ENCODE assay signal across 9 mouse cellular contexts in genomic region chr7:18925162-18925938, GRCm38 (mm10). TPM values are rescaled to one million over a fixed set of nuclear protein-coding genes. Genes with fewer than 3 reads are reported as not detected.
DNase-seq lines count a peak whose midpoint lies in the region; ATAC-seq lines count a peak whose summit lies in the region.
"Had no signal": no experiment of that assay in that cellular context is flagged by ENCODE, and none has a peak within 500 bp of the region (broad histone marks: within the 10 kb centered on the region; RNA-seq: fewer than 3 reads in every experiment).

Gene Nova2 (plus strand): TSS chr7:18925888.

- ATAC-seq in forebrain, embryonic 15.5 days (replicated peaks) = peak; percentile 82
- peak; percentile 68 for ATAC-seq in liver, embryonic 15.5 days (ENCODE audit: insufficient read depth)
- ATAC-seq in neural tube, embryonic 11.5 days (ENCODE audit: insufficient read depth, low FRiP score, low TSS enrichment) = peak; percentile 86
- peak; percentile 79 for ATAC-seq in stomach, embryonic 15.5 days (ENCODE audit: insufficient read depth, low FRiP score, low read depth)

- H3K27ac ChIP-seq in forebrain, embryonic 15.5 days (replicated peaks) = peak within 1 kb of the TSS; percentile 94
- no peak within 1 kb of the TSS for H3K27ac ChIP-seq in liver, embryonic 15.5 days (replicated peaks)
- H3K27ac ChIP-seq in neural tube, embryonic 11.5 days (ENCODE audit: low read depth, low read length) = peak within 1 kb of the TSS; percentile 88
- H3K27ac ChIP-seq in stomach, embryonic 15.5 days = no peak within 1 kb of the TSS

- no peaks in the 10 kb centered on the region for H3K9me3 ChIP-seq in forebrain, embryonic 15.5 days
- H3K9me3 ChIP-seq in liver, embryonic 15.5 days (replicated peaks) = no peaks in the 10 kb centered on the region
- H3K9me3 ChIP-seq in neural tube, embryonic 11.5 days (ENCODE audit: control insufficient read depth, low read length) = no peaks in the 10 kb centered on the region
- H3K9me3 ChIP-seq in stomach, embryonic 15.5 days = no peaks in the 10 kb centered on the region

- H3K9ac ChIP-seq in forebrain, embryonic 15.5 days (replicated peaks) = peak within 1 kb of the TSS; percentile 99
- H3K9ac ChIP-seq in liver, embryonic 15.5 days = no peak within 1 kb of the TSS
- peak within 1 kb of the TSS; percentile 96 for H3K9ac ChIP-seq in neural tube, embryonic 11.5 days (ENCODE audit: low read length)
- H3K9ac ChIP-seq in stomach, embryonic 15.5 days = 0 out of 2 replicates have a peak within 1 kb of the TSS, but pooled peaks have one; percentile 22

- peak; percentile 98 for DNase-seq in ES-CJ7 (ENCODE audit: low read depth, low spot score)
- DNase-seq in cerebellum, adult 11 months = peak; percentile 97
- DNase-seq in heart, postnatal 14 days = peak; percentile 87
- DNase-seq in kidney, postnatal 4 days = peak; percentile 89 to 94
- peak; percentile 96 for DNase-seq in neural tube, embryonic 11.5 days (ENCODE audit: low spot score)

- H3K36me3 ChIP-seq in forebrain, embryonic 15.5 days = no peaks in the 10 kb centered on the region
- H3K36me3 ChIP-seq in liver, embryonic 15.5 days (replicated peaks) = no peaks in the 10 kb centered on the region
- H3K36me3 ChIP-seq in neural tube, embryonic 11.5 days (ENCODE audit: control insufficient read depth, insufficient read depth, low read length) = no peaks in the 10 kb centered on the region
- no peaks in the 10 kb centered on the region for H3K36me3 ChIP-seq in stomach, embryonic 15.5 days

- intact Hi-C loops in heart, postnatal 14 days (cut with DNase I) = no loop called here

- peak within 1 kb of the TSS; percentile 96 for H3K4me3 ChIP-seq in forebrain, embryonic 15.5 days
- H3K4me3 ChIP-seq in liver, embryonic 15.5 days (replicated peaks) = peak within 1 kb of the TSS; percentile 38
- H3K4me3 ChIP-seq in neural tube, embryonic 11.5 days (ENCODE audit: low read depth, low read length) = peak within 1 kb of the TSS; percentile 95
- H3K4me3 ChIP-seq in stomach, embryonic 15.5 days (replicated peaks) = peak within 1 kb of the TSS; percentile 51
- H3K4me3 ChIP-seq: erythroblast, embryonic 14.5 days had no signal

- H3K4me2 ChIP-seq in forebrain, embryonic 15.5 days (replicated peaks) = peak within 1 kb of the TSS; percentile 66
- H3K4me2 ChIP-seq in liver, embryonic 15.5 days = peak within 1 kb of the TSS; percentile 48
- H3K4me2 ChIP-seq in neural tube, embryonic 11.5 days (ENCODE audit: low read depth) = peak within 1 kb of the TSS; percentile 72
- peak within 1 kb of the TSS; percentile 94 for H3K4me2 ChIP-seq in stomach, embryonic 15.5 days

- no peaks in the 10 kb centered on the region for H3K27me3 ChIP-seq in forebrain, embryonic 15.5 days
- peaks cover 88% of the 10 kb centered on the region for H3K27me3 ChIP-seq in liver, embryonic 15.5 days
- no peaks in the 10 kb centered on the region for H3K27me3 ChIP-seq in neural tube, embryonic 11.5 days (ENCODE audit: control insufficient read depth, insufficient read depth, low read length)
- peaks cover 44% of the 10 kb centered on the region for H3K27me3 ChIP-seq in stomach, embryonic 15.5 days (replicated peaks)

- under 1% methylated on average over 29 of the region's 45 CpGs for WGBS in forebrain, embryonic 15.5 days
- under 1% methylated on average over 27 of the region's 45 CpGs for WGBS in liver, embryonic 15.5 days (ENCODE audit: insufficient replicate concordance)
- under 1% methylated on average over 23 of the region's 45 CpGs for WGBS in neural tube, embryonic 11.5 days
- 2% methylated on average over 30 of the region's 45 CpGs for WGBS in stomach, embryonic 15.5 days

- H3K4me1 ChIP-seq in forebrain, embryonic 15.5 days = peaks cover 79% of the 10 kb centered on the region
- peaks cover 13% of the 10 kb centered on the region for H3K4me1 ChIP-seq in liver, embryonic 15.5 days (replicated peaks)
- peaks cover 32% of the 10 kb centered on the region for H3K4me1 ChIP-seq in neural tube, embryonic 11.5 days (ENCODE audit: control insufficient read depth, insufficient read depth, low read length)
- H3K4me1 ChIP-seq in stomach, embryonic 15.5 days = peaks cover 9% of the 10 kb centered on the region

RNA-seq across cellular contexts. Expression of gene Nova2, which starts in this region (rescaled TPM):
- polyA plus RNA-seq in forebrain, embryonic 15.5 days (2015; fragmentation: Nextera tagmentation; extraction: Ambion mirVana) = 17.6 and 18.0 TPM in 2 replicates
- 10 to 100 TPM in 1 of 2 experiments, 1 to 10 TPM in 1; 9.6 to 10.1 TPM for total RNA-seq in heart, postnatal 14 days (2021)
- polyA plus RNA-seq in liver, embryonic 15.5 days (2015; fragmentation: Nextera tagmentation; extraction: Ambion mirVana) = 0.06 TPM in 2 replicates
- polyA plus RNA-seq in neural tube, embryonic 11.5 days (2014; fragmentation: Nextera tagmentation; extraction: Ambion mirVana) = 8.2 and 10.0 TPM in 2 replicates
- polyA plus RNA-seq in stomach, embryonic 15.5 days (2015; fragmentation: Nextera tagmentation; extraction: Ambion mirVana) = 0.63 TPM in 2 replicates
- polyA plus RNA-seq: erythroblast, embryonic 14.5 days had no signal

Comparison
In these comparisons a context has a peak if more than half of its experiments do, and no peak if none do; other contexts are left out.
1. Peak in ATAC-seq, H3K4me3 ChIP-seq and H3K4me2 ChIP-seq in liver, embryonic 15.5 days; RNA of the gene not detected or under 1 TPM.
2. Peak in ATAC-seq, H3K4me3 ChIP-seq, H3K9ac ChIP-seq and H3K4me2 ChIP-seq in stomach, embryonic 15.5 days; RNA of the gene not detected or under 1 TPM.
3. H3K27ac ChIP-seq: peak in forebrain, embryonic 15.5 days (single experiment) and neural tube, embryonic 11.5 days (single experiment); none in liver, embryonic 15.5 days (single experiment) and stomach, embryonic 15.5 days (single experiment).
4. H3K4me3 ChIP-seq: peak in every context shown above with its lines; median percentile 96 in forebrain, embryonic 15.5 days; 95 in neural tube, embryonic 11.5 days; 51 in stomach, embryonic 15.5 days; 38 in liver, embryonic 15.5 days.
5. Peak in every context shown above with its lines, with median percentiles within 50 percentile points of each other: DNase-seq, ATAC-seq and H3K4me2 ChIP-seq.